12 mouse cellular contexts compared by ENCODE assay signal in genomic region chr2:28798390-28798789, GRCm38 (mm10). TPM values are rescaled to one million over a fixed set of nuclear protein-coding genes. Genes with fewer than 3 reads are reported as not detected.
DNase-seq lines count a peak whose midpoint lies in the region; ATAC-seq and TF ChIP-seq lines count a peak whose summit lies in the region.
"Had no signal": no experiment of that assay in that cellular context is flagged by ENCODE, and none has a peak within 500 bp of the region (broad histone marks: within the 10 kb centered on the region; RNA-seq: fewer than 3 reads in every experiment).

No protein-coding gene starts in this region.

- peaks cover 78% of the 10 kb centered on the region for H3K27me3 ChIP-seq in forebrain, embryonic 12.5 days
- H3K27me3 ChIP-seq in forebrain, embryonic 11.5 days (ENCODE audit: control insufficient read depth, insufficient read depth, low read length), result peaks cover 20% of the 10 kb centered on the region
- H3K27me3 ChIP-seq in kidney, adult 2 months (replicated peaks; ENCODE audit: control insufficient read depth, insufficient read depth, low read length), result no peaks in the 10 kb centered on the region
- H3K27me3 ChIP-seq in kidney, embryonic 14.5 days (ENCODE audit: control insufficient read depth, insufficient read depth, low read length), result no peaks in the 10 kb centered on the region
- no peaks in the 10 kb centered on the region for H3K27me3 ChIP-seq in midbrain, embryonic 16.5 days (ENCODE audit: control insufficient read depth, insufficient read depth, low read depth, low read length)

- no peak overlapping the region for H3K4me3 ChIP-seq in forebrain, embryonic 12.5 days (replicated peaks)
- no peak overlapping the region for H3K4me3 ChIP-seq in forebrain, embryonic 11.5 days (ENCODE audit: low read depth, low read length)
- no peak overlapping the region for H3K4me3 ChIP-seq in kidney, adult 2 months (ENCODE audit: insufficient read depth, low read depth, low read length)
- H3K4me3 ChIP-seq in kidney, embryonic 14.5 days (ENCODE audit: low read length), result no peak overlapping the region
- no peak overlapping the region for H3K4me3 ChIP-seq in midbrain, embryonic 16.5 days (ENCODE audit: low read depth, low read length)

- H3K4me1 ChIP-seq in forebrain, embryonic 12.5 days, result peaks cover 27% of the 10 kb centered on the region
- H3K4me1 ChIP-seq in forebrain, embryonic 11.5 days (replicated peaks; ENCODE audit: control insufficient read depth, insufficient read depth, low read length), result peaks cover 2% of the 10 kb centered on the region; the same call in 1 of the 2 replicates
- no peaks in the 10 kb centered on the region for H3K4me1 ChIP-seq in kidney, adult 2 months (ENCODE audit: control insufficient read depth, insufficient read depth, low read length)
- no peaks in the 10 kb centered on the region; the same call in 1 of the 2 replicates for H3K4me1 ChIP-seq in kidney, embryonic 14.5 days (ENCODE audit: control insufficient read depth, insufficient read depth, low read length)
- peaks cover 15% of the 10 kb centered on the region for H3K4me1 ChIP-seq in midbrain, embryonic 16.5 days (ENCODE audit: control insufficient read depth, insufficient read depth, low read length)

- WGBS in forebrain, embryonic 12.5 days, result 29% methylated on average over 3 of the region's 3 CpGs
- WGBS in forebrain, embryonic 11.5 days, result 51% methylated on average over 3 of the region's 3 CpGs
- WGBS in kidney, adult 2 months, result 13% methylated on average over 3 of the region's 3 CpGs
- 10% methylated on average over 3 of the region's 3 CpGs for whole genome bisulfite sequencing in kidney, embryonic 14.5 days
- 20% methylated on average over 3 of the region's 3 CpGs for WGBS in midbrain, embryonic 16.5 days

- DNase-seq in forebrain, embryonic 11.5 days (ENCODE audit: low spot score), result no peak
- peak; percentile 27 for DNase-seq in kidney, adult 2 months
- peak; percentile 37 to 42 for DNase-seq in right cerebral cortex, postnatal 10 days (ENCODE audit: low spot score in 2 of 2)
- DNase-seq in right cerebral cortex, postnatal 25 days, result no peak
- no peak for DNase-seq in natural killer cell, adult 2 months (ENCODE audit: low spot score in 2 of 2)
- DNase-seq: cerebellum, adult 9-10 months; lung, postnatal 36 days; thymus, postnatal 36 days had no signal

- peak overlapping the region; percentile 56 for H3K27ac ChIP-seq in forebrain, embryonic 12.5 days
- no peak overlapping the region; the same call in 1 of the 2 replicates for H3K27ac ChIP-seq in forebrain, embryonic 11.5 days (ENCODE audit: low read depth, low read length)
- H3K27ac ChIP-seq in kidney, adult 2 months (ENCODE audit: insufficient read depth, low read depth, low read length), result no peak overlapping the region
- H3K27ac ChIP-seq in kidney, embryonic 14.5 days (ENCODE audit: low read depth, low read length), result no peak overlapping the region; the same call in 1 of the 2 replicates
- peak overlapping the region; percentile 59 for H3K27ac ChIP-seq in midbrain, embryonic 16.5 days (ENCODE audit: low read length)

- H3K9me3 ChIP-seq in forebrain, embryonic 12.5 days, result no peaks in the 10 kb centered on the region
- no peaks in the 10 kb centered on the region for H3K9me3 ChIP-seq in forebrain, embryonic 11.5 days (ENCODE audit: control insufficient read depth, low read length)
- no peaks in the 10 kb centered on the region for H3K9me3 ChIP-seq in kidney, embryonic 14.5 days (ENCODE audit: control insufficient read depth, low read length)
- no peaks in the 10 kb centered on the region for H3K9me3 ChIP-seq in midbrain, embryonic 16.5 days (replicated peaks; ENCODE audit: control insufficient read depth, low read length, poor library complexity, severe bottlenecking)

- no peak for ATAC-seq in forebrain, embryonic 12.5 days (ENCODE audit: low FRiP score)
- ATAC-seq in forebrain, embryonic 11.5 days (replicated peaks; ENCODE audit: low FRiP score), result no peak
- no peak for ATAC-seq in kidney, embryonic 14.5 days (ENCODE audit: low FRiP score, low TSS enrichment)
- ATAC-seq in midbrain, embryonic 16.5 days, result 0 out of 2 replicates have a peak, but pooled peaks have one; percentile 12
- ATAC-seq: intestine, embryonic 16.5 days had no signal

- no peak for TF ChIP-seq CTCF in kidney, adult 2 months (conservative IDR thresholded peaks at IDR 0.05; ENCODE audit: insufficient read depth, insufficient read length, low read depth, low read length)

- no peak overlapping the region for H3K4me2 ChIP-seq in forebrain, embryonic 12.5 days
- no peak overlapping the region for H3K4me2 ChIP-seq in forebrain, embryonic 11.5 days (ENCODE audit: low read depth, low read length, severe bottlenecking)
- no peak overlapping the region for H3K4me2 ChIP-seq in kidney, embryonic 14.5 days (replicated peaks; ENCODE audit: low read depth, low read length)
- H3K4me2 ChIP-seq in midbrain, embryonic 16.5 days (ENCODE audit: low read length), result no peak overlapping the region

- TF ChIP-seq POLR2A in kidney, adult 2 months (IDR thresholded peaks at IDR 0.05; ENCODE audit: low read depth, low read length), result no peak

- H3K9ac ChIP-seq in forebrain, embryonic 12.5 days, result no peak overlapping the region
- no peak overlapping the region for H3K9ac ChIP-seq in forebrain, embryonic 11.5 days (ENCODE audit: low read length)
- no peak overlapping the region for H3K9ac ChIP-seq in kidney, embryonic 14.5 days (ENCODE audit: low read depth, low read length)
- H3K9ac ChIP-seq in midbrain, embryonic 16.5 days (ENCODE audit: low read depth, low read length), result no peak overlapping the region

- no peaks in the 10 kb centered on the region for H3K36me3 ChIP-seq in forebrain, embryonic 12.5 days (replicated peaks)
- no peaks in the 10 kb centered on the region for H3K36me3 ChIP-seq in forebrain, embryonic 11.5 days (ENCODE audit: control insufficient read depth, insufficient read depth, low read length)
- no peaks in the 10 kb centered on the region for H3K36me3 ChIP-seq in kidney, adult 2 months (ENCODE audit: control insufficient read depth, insufficient read depth, low read length)
- H3K36me3 ChIP-seq in kidney, embryonic 14.5 days (ENCODE audit: control insufficient read depth, insufficient read depth, low read length), result no peaks in the 10 kb centered on the region
- no peaks in the 10 kb centered on the region for H3K36me3 ChIP-seq in midbrain, embryonic 16.5 days (ENCODE audit: control insufficient read depth, insufficient read depth, low read length)

RNA-seq across cellular contexts. Expression of gene Gtf3c4, which starts 41.8 kb away (rescaled TPM):
- polyA plus RNA-seq in forebrain, embryonic 12.5 days (2016; fragmentation: Nextera tagmentation; extraction: Ambion mirVana), result 31.0 and 33.4 TPM in 2 replicates
- polyA plus RNA-seq in forebrain, embryonic 11.5 days (2014; fragmentation: Nextera tagmentation; extraction: Ambion mirVana), result 36.3 and 36.6 TPM in 2 replicates
- polyA plus RNA-seq in kidney, adult 2 months (2012; rRNA removed), result 7.1 and 7.4 TPM in 2 replicates
- polyA plus RNA-seq in kidney, embryonic 14.5 days (2014; fragmentation: Nextera tagmentation; extraction: Ambion mirVana), result 16.4 and 31.7 TPM in 2 replicates
- 18.7 and 23.2 TPM in 2 replicates for polyA plus RNA-seq in midbrain, embryonic 16.5 days (2015; fragmentation: Nextera tagmentation; extraction: Ambion mirVana)

RNA-seq across cellular contexts. Expression of gene Ddx31, which starts 41.8 kb away (rescaled TPM):
- polyA plus RNA-seq in forebrain, embryonic 12.5 days (2016; fragmentation: Nextera tagmentation; extraction: Ambion mirVana), result 18.8 TPM in 2 replicates
- polyA plus RNA-seq in forebrain, embryonic 11.5 days (2014; fragmentation: Nextera tagmentation; extraction: Ambion mirVana), result 19.7 and 21.6 TPM in 2 replicates
- polyA plus RNA-seq in kidney, adult 2 months (2012; rRNA removed), result 2.6 and 3.4 TPM in 2 replicates
- 9.4 and 20.0 TPM in 2 replicates for polyA plus RNA-seq in kidney, embryonic 14.5 days (2014; fragmentation: Nextera tagmentation; extraction: Ambion mirVana)
- polyA plus RNA-seq in midbrain, embryonic 16.5 days (2015; fragmentation: Nextera tagmentation; extraction: Ambion mirVana), result 10.7 and 12.6 TPM in 2 replicates

Comparison
In these comparisons a context has a peak if more than half of its experiments do, and no peak if none do; other contexts are left out.
1. H3K27ac ChIP-seq: peak in forebrain, embryonic 12.5 days (single experiment) and midbrain, embryonic 16.5 days (single experiment); none in forebrain, embryonic 11.5 days (single experiment), kidney, adult 2 months (single experiment) and kidney, embryonic 14.5 days (single experiment).
2. DNase-seq: peak in kidney, adult 2 months (single experiment) and right cerebral cortex, postnatal 10 days (2 of 2); none in forebrain, embryonic 11.5 days (single experiment), right cerebral cortex, postnatal 25 days (single experiment) and natural killer cell, adult 2 months (0 of 2).